Mouse (Mus musculus) heart, embryonic 14.5 days (tissue): Measurements from ENCODE around the gene Slc16a1. TPM values are rescaled to one million over a fixed set of nuclear protein-coding genes. Genes with fewer than 3 reads are reported as not detected.
A peak's percentile ranks its signal among the peaks of the same experiment; 100 is the strongest.

ENCODE experiments used
- ATAC-seq: fragments of 200-750 bp; cut with Nextera tagmentation; 2 replicates; pipeline ENCODE4 v1.8.0; 2017; ENCODE audit warnings: low read depth, moderate TSS enrichment; ENCODE audit not compliant: insufficient number of reproducible peaks, insufficient read depth, low FRiP score
- H3K27ac ChIP-seq, 2 experiments: fragments of 200-500 bp in 1 of 2; fragments of 300-500 bp in 1 of 2; sonication (generic) in 1 of 2; replicated peaks in 1 of 2; 2 replicates each; pipeline ENCODE4 v1.5.1; 2012 to 2014; ENCODE audit warnings: low read depth in 2 of 2, low read length in 2 of 2, control low read depth in 1 of 2, mild to moderate bottlenecking in 1 of 2, mixed read lengths in 1 of 2; ENCODE audit not compliant: control insufficient read depth in 1 of 2, insufficient read depth in 1 of 2
- H3K27me3 ChIP-seq: fragments of 300-500 bp; sonication (generic); 2 replicates; pipeline ENCODE4 v1.6.1; 2014; ENCODE audit warnings: mild to moderate bottlenecking, low read length, control low read depth; ENCODE audit not compliant: control insufficient read depth, insufficient read depth
- H3K36me3 ChIP-seq: fragments of 300-500 bp; sonication (generic); 2 replicates; pipeline ENCODE4 v1.6.1; 2014; ENCODE audit warnings: mild to moderate bottlenecking, control low read depth, low read length, mixed read lengths; ENCODE audit not compliant: control insufficient read depth, insufficient read depth
- H3K4me1 ChIP-seq, 2 experiments: fragments of 200-500 bp in 1 of 2; fragments of 300-500 bp in 1 of 2; sonication (generic) in 1 of 2; 2 replicates each; pipeline ENCODE4 v1.6.1; 2012 to 2014; ENCODE audit warnings: low read length in 2 of 2, control low read depth in 1 of 2, mixed read lengths in 1 of 2; ENCODE audit not compliant: control insufficient read depth in 2 of 2, insufficient read depth in 2 of 2
- H3K4me2 ChIP-seq: fragments of 300-500 bp; sonication (generic); 2 replicates; pipeline ENCODE4 v1.6.1; 2014; ENCODE audit warnings: mild to moderate bottlenecking, low read length
- H3K4me3 ChIP-seq, 2 experiments: fragments of 200-500 bp in 1 of 2; fragments of 300-500 bp in 1 of 2; sonication (generic) in 1 of 2; 2 replicates each; pipeline ENCODE4 v1.5.1; 2012 to 2014; ENCODE audit warnings: low read length in 2 of 2, mild to moderate bottlenecking in 2 of 2, control low read depth in 1 of 2, low read depth in 1 of 2, moderate library complexity in 1 of 2; ENCODE audit not compliant: control insufficient read depth in 1 of 2, insufficient read depth in 1 of 2
- H3K9ac ChIP-seq: fragments of 300-500 bp; sonication (generic); 2 replicates; pipeline ENCODE4 v1.6.1; 2014; ENCODE audit warnings: mild to moderate bottlenecking, low read length
- H3K9me3 ChIP-seq: fragments of 300-500 bp; sonication (generic); 2 replicates; pipeline ENCODE4 v1.6.1; 2016; ENCODE audit warnings: low read length, control low read depth; ENCODE audit not compliant: control insufficient read depth
- WGBS: fragments of 180-500 bp; shearing (Covaris S2); extraction: QIAGEN DNeasy Blood & Tissue Kit; methylation state at CpG from one replicate; pipeline ENCODE4 v1.1.7; 2014; 5-methylcytosine and 5-hydroxymethylcytosine counted together
- polyA plus RNA-seq: library from polyadenylated mRNA; unstranded; fragments of >200 nt; fragmentation: Nextera tagmentation; extraction: Ambion mirVana; gene quantifications from 2 replicates; pipeline ENCODE4 v1.2.1, GENCODE M21; 2014

Slc16a1 gene
- polyA plus RNA-seq: 82.5 and 89.5 TPM in 2 replicates

DNA sequence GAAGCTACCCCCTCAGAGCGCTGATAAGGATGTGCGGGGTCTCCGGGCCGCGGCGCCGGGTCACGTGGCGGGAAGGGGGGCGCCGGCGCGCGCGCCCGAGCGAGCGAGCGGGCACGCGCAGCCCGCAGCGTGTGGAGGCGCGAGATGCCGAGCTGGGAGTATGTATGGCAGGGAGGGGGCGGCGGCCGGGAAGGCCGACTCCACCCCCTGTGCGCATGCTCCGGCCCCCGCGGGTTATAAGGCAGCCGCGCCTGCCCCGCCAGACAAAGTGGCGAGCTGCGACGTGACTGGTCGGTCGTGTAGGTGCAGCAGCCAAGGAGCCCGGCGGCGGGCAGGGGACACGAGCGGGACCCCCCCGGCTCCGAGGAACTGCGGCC lies at the start of gene Slc16a1:
Slc16a1 (plus strand) TSS at position 266 of the 377 bp plus-strand sequence.
- H3K9ac ChIP-seq: peak within 1 kb of the TSS; percentile 100
- no peaks in the 10 kb centered on the region for H3K36me3 ChIP-seq
- no peaks in the 10 kb centered on the region for H3K27me3 ChIP-seq
- H3K9me3 ChIP-seq: no peaks in the 10 kb centered on the region
- H3K4me1 ChIP-seq: peaks cover 2 to 34% of the 10 kb centered on the region in 2 experiments; a peak in 3 of 4 replicates
- under 1% methylated on average over 43 of the region's 50 CpGs for WGBS
- peak within 1 kb of the TSS; percentile 94 for H3K27ac ChIP-seq
- H3K4me3 ChIP-seq: peak within 1 kb of the TSS; percentile 77 to 98
- peak within 1 kb of the TSS; percentile 83 for H3K4me2 ChIP-seq
- ATAC-seq: peak; percentile 98

DNA sequence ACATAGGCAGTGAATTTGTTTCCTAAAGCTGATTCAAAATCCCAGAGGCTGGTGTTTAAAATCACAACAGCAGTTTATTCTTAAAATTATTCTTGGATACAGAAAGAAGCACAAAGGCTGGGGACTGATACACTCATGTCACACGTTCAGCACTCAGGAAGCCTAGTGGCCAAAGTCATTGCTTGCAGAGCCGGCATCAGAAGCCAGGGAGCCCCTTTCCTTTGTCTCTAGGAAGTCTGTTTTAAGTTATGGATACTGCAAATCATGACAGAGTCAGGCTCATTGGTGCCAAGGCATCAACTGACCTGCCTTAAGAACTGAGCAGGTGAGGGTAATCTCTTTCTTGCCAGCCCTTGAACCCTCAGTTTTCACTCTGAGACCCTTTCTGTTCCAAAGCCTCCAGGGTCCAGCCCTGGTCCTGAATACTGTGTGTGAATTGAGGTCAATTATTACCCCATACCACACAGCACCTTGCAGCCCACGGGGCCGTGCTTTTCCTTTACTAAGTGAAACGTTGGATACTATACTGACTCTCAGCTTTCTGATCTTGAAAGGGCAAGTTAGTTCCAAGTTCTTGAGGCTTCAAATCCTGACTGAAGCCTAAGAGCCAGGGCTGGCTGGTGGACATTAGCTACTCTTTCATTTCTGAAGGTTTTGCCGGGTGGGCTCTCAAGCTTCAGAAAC lies 41.9 kb upstream of the Slc16a1 start:
- WGBS: 46% methylated on average over 6 of the region's 6 CpGs
- peak overlapping the region; percentile 35 for H3K9ac ChIP-seq
- H3K4me3 ChIP-seq: no peak overlapping the region
- H3K4me2 ChIP-seq: peak overlapping the region; percentile 35
- no peak for ATAC-seq
- no peaks in the 10 kb centered on the region for H3K36me3 ChIP-seq
- no peaks in the 10 kb centered on the region for H3K9me3 ChIP-seq
- peaks cover 30 to 42% of the 10 kb centered on the region in 2 experiments for H3K4me1 ChIP-seq
- peak overlapping the region; percentile 78 to 96 for H3K27ac ChIP-seq
- H3K27me3 ChIP-seq: no peaks in the 10 kb centered on the region

DNA sequence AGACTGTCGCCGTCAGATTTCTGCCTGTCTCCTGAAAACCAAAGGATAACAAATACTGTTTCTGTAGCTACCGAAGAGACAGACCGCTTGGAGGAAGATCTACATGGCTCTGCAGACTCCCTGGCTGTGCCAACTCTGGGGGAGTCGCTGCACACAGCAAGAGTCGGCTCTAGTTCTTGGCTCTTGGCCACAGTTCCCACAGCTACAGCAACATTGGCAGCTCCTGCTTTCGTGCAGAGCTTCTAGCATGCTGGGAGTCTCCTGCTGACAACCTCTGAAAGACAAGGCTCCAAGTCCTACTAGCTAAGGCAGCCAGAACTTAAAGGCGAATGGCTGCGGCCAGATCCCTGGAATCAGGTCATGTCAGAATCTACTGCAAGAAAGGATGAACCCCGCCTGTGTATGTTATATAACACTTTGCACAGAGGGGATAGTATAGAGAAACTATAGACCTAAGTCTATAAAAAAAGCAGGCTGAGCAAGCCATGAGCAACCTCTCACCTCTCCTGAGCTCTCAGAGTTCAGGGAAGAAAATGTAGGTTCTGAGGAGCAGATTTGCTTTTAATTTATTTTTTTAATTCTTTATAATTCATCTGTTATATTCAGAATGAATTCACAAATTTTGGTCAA lies 41.2 kb upstream of the Slc16a1 start:
- H3K27me3 ChIP-seq: no peaks in the 10 kb centered on the region
- peak overlapping the region; percentile 35 for H3K9ac ChIP-seq
- peak; percentile 73 for ATAC-seq
- no peaks in the 10 kb centered on the region for H3K36me3 ChIP-seq
- peak overlapping the region; percentile 35 for H3K4me2 ChIP-seq
- no peaks in the 10 kb centered on the region for H3K9me3 ChIP-seq
- peaks cover 31 to 44% of the 10 kb centered on the region in 2 experiments for H3K4me1 ChIP-seq
- no peak overlapping the region for H3K4me3 ChIP-seq
- WGBS: 30% methylated on average over 10 of the region's 10 CpGs
- peak overlapping the region; percentile 78 to 96 for H3K27ac ChIP-seq

DNA sequence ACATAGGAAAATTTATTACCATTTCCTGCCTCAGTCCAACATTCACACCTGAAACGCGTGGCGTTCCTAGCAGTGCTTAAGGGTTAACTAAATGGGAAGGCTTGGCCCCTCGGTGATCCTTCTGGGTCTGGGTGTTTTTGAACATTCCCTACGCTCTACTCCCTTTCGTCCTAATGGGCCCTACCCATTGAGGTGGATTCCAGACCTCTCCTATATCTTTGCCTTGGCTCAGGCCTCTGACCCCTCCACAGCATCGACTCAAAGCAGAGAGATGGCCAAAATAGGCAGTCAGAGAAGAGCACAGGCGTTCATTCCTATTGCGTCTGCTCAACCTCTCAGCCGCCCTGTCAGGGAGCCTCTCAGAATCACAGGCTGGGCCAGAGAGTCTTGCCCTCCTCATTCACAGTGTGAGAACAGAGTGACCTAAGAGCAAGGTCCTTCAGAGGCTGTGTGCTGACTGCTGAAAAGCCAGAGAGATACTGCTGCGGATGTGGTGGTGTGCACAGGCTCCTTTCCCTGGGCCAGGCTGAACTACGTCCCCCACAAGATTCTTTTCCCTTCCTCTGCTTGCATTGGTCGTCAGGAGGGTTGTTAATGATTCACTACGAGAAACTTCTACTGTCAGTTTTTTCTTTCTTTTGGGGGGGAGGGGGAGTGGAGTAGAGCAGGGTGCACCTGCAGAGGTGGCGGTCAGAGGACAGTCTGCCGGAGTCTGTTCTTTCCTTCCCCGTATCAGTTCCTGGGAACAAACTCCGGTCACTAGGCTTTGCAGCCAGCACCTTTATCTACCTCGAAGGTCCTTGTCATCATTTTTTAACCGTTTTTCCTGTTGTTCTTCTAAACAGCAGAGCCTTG lies 38.9 kb upstream of the Slc16a1 start:
- Histone ChIP-seq H3K36me3 (no peaks in the 10 kb centered on the region), H3K4me2 (peak overlapping the region; percentile 63), H3K4me1 (peaks cover 33 to 49% of the 10 kb centered on the region in 2 experiments), H3K4me3 (peak overlapping the region; percentile 10 to 20; a peak in 2 of 4 replicates), H3K9me3 (no peaks in the 10 kb centered on the region), H3K9ac (peak overlapping the region; percentile 58), H3K27ac (peak overlapping the region; percentile 96 to 98), H3K27me3 (no peaks in the 10 kb centered on the region)
- peak; percentile 94 for ATAC-seq
- WGBS: 23% methylated on average over 20 of the region's 20 CpGs

DNA sequence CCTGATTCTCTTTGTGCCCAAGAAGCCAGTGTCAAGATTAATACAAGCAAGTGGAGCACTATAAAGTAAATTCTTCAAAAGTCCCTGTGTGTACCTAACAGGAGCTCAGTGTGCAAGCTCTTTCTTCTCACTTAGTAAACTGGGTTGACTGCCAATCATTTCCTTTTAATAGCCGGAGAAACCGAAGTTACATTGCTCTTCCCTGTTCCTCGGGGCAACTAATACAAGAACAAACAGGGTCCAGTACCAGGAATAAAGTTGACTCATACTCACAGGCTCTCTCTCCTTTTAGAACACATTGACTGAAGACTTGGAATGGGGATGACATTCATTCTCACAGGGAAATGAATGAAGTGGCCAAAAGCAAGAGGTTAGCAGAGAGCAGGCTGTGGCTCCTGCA lies 37.8 kb upstream of the Slc16a1 start:
- no peak for ATAC-seq
- peak overlapping the region; percentile 58 for H3K9ac ChIP-seq
- 33% methylated on average over 3 of the region's 3 CpGs for WGBS
- peak overlapping the region; percentile 95 to 96 for H3K27ac ChIP-seq
- peaks cover 33 to 49% of the 10 kb centered on the region in 2 experiments for H3K4me1 ChIP-seq
- peak overlapping the region; percentile 63; the same call in 1 of the 2 replicates for H3K4me2 ChIP-seq
- H3K36me3 ChIP-seq: no peaks in the 10 kb centered on the region
- no peaks in the 10 kb centered on the region for H3K27me3 ChIP-seq
- H3K4me3 ChIP-seq: no peak overlapping the region
- no peaks in the 10 kb centered on the region for H3K9me3 ChIP-seq

DNA sequence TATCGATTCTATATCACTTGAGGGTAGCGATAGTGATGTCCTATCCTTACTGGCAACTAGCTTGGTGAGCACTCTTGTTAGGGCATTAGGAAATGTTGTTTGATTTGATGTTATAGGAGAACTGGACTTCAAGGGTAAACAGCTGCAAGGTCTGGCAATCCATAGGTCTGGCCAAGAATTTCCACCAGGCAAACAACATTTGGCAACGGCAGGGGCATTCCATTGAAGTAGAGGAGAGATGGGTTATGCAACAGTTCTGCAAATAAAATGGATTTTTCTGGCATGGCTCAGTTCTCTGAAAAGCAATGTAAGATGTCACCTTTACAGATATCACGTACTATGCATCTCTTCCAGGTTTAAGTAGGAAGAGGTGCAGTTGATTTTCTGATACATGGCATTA lies 36.8 kb upstream of the Slc16a1 start:
- Histone ChIP-seq H3K4me2 (no peak overlapping the region), H3K9me3 (no peaks in the 10 kb centered on the region), H3K9ac (no peak overlapping the region), H3K4me1 (peaks cover 30 to 48% of the 10 kb centered on the region in 2 experiments), H3K27ac (peak overlapping the region; percentile 95 to 96; a peak in 3 of 4 replicates), H3K27me3 (no peaks in the 10 kb centered on the region), H3K36me3 (no peaks in the 10 kb centered on the region), H3K4me3 (no peak overlapping the region)
- WGBS: 71% methylated on average over 4 of the region's 4 CpGs
- no peak for ATAC-seq

DNA sequence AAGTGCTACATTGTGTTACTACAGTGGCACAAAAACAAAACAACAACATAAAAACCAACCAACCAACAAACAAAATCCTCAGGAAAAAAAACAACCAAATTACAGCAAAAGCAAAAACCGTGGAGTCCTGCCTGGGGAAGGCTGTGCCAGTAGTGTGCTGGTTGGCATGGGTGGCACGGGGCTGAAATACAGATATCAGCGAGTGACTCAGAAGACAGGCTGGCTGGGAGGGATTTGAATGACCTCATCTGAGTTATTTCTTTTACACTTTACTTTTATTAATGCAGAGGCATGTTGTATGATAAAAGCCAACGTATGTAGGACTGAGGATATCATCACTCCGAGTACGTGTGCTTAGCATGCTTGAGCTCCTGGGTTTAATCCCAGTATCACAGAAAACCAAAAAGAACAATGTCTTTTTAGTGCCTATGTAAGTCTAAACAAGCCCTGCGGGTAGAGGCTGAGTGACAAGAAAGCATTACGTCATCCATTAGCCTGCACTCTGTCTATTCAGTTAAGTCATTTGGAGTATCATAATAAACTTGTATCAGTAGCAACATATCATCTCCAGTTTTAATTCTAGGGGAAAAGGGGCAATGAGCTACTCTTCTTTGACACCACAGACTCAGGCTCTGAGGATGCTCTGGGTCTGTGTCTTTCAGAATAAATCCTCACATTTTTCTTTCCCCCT lies 28.6 kb upstream of the Slc16a1 start:
- Histone ChIP-seq H3K4me3 (no peak overlapping the region), H3K9me3 (no peaks in the 10 kb centered on the region), H3K9ac (no peak overlapping the region), H3K27me3 (no peaks in the 10 kb centered on the region), H3K4me2 (no peak overlapping the region), H3K36me3 (no peaks in the 10 kb centered on the region), H3K4me1 (peaks cover 10 to 19% of the 10 kb centered on the region in 2 experiments; a peak in 3 of 4 replicates), H3K27ac (peak overlapping the region in 1 of 2 experiments; percentile 27; a peak in 1 of 4 replicates)
- peak; percentile 49; the same call in 1 of the 2 replicates for ATAC-seq
- 34% methylated on average over 8 of the region's 8 CpGs for WGBS
